Comparison of ENCODE assay signal across 8 mouse cellular contexts in the genomic region with DNA sequence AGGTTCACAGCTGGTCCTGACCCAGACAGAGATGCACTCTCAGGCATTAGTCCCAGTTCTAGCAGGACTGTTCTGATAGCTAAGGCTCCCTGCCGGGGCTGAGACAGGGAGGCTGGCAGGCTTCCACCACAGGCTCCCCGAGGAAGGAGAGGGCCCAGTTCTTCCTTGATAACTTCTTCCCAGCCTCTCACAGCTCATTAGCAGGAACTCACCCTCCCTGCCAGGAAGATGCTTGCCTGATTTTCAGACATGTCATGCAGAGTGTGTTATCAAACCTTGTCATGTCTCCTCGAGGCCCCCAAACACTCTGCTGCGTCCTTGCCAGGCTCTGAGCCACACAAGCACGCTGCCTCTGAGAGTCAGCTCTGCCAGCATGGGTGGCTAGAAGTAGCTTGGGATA. TPM values are rescaled to one million over a fixed set of nuclear protein-coding genes. Genes with fewer than 3 reads are reported as not detected.
A peak's percentile ranks its signal among the peaks of the same experiment; 100 is the strongest.
DNase-seq lines count a peak whose midpoint lies in the region; ATAC-seq and TF ChIP-seq lines count a peak whose summit lies in the region.

No protein-coding gene starts in this region.

- H3K4me2 ChIP-seq in forebrain, embryonic 13.5 days, result no peak overlapping the region
- no peak overlapping the region for H3K4me2 ChIP-seq in forebrain, embryonic 11.5 days (ENCODE audit: low read depth, low read length, severe bottlenecking)
- no peak overlapping the region for H3K4me2 ChIP-seq in heart, embryonic 15.5 days
- no peak overlapping the region for H3K4me2 ChIP-seq in neural tube, embryonic 14.5 days (ENCODE audit: low read depth, low read length)

- no peak for TF ChIP-seq POLR2A in cerebellum, adult 2 months (IDR thresholded peaks at IDR 0.05; ENCODE audit: borderline replicate concordance, insufficient read depth, low read length)

- ATAC-seq in forebrain, embryonic 13.5 days, result peak; percentile 33; the same call in 1 of the 2 replicates
- no peak for ATAC-seq in forebrain, embryonic 11.5 days (replicated peaks; ENCODE audit: low FRiP score)
- ATAC-seq in heart, embryonic 15.5 days (replicated peaks; ENCODE audit: insufficient number of reproducible peaks, insufficient read depth, low FRiP score, low read depth), result no peak; the same call in 1 of the 2 replicates
- no peak for ATAC-seq in neural tube, embryonic 14.5 days (ENCODE audit: low read depth)

- no peak for DNase-seq in forebrain, embryonic 11.5 days (ENCODE audit: low spot score)
- DNase-seq in right cerebral cortex, adult 18-20 months, result peak; percentile 46
- DNase-seq in right cerebral cortex, postnatal 25 days, result no peak
- DNase-seq in cerebellum, adult 2 months, result no peak
- DNase-seq in spleen, postnatal 14 days (ENCODE audit: low spot score in 2 of 2), result no peak

- H3K4me3 ChIP-seq in forebrain, embryonic 13.5 days, result no peak overlapping the region
- H3K4me3 ChIP-seq in forebrain, embryonic 11.5 days (ENCODE audit: low read depth, low read length), result no peak overlapping the region
- no peak overlapping the region for H3K4me3 ChIP-seq in heart, embryonic 15.5 days
- H3K4me3 ChIP-seq in neural tube, embryonic 14.5 days (ENCODE audit: low read depth, low read length), result no peak overlapping the region
- no peak overlapping the region for H3K4me3 ChIP-seq in cerebellum, adult 2 months (replicated peaks; ENCODE audit: insufficient read depth, low read depth, low read length)

- TF ChIP-seq CTCF in cerebellum, adult 2 months (IDR thresholded peaks at IDR 0.05; ENCODE audit: borderline replicate concordance, insufficient read depth, low read depth, low read length), result no peak

- 60% methylated on average over 5 of the region's 5 CpGs for WGBS in forebrain, embryonic 13.5 days
- 75% methylated on average over 5 of the region's 5 CpGs for WGBS in forebrain, embryonic 11.5 days
- WGBS in heart, embryonic 15.5 days, result 9% methylated on average over 5 of the region's 5 CpGs
- WGBS in neural tube, embryonic 14.5 days, result 53% methylated on average over 5 of the region's 5 CpGs
- WGBS in cerebellum, adult 2 months, result 8% methylated on average over 5 of the region's 5 CpGs

- peak overlapping the region; percentile 25 for H3K27ac ChIP-seq in forebrain, embryonic 13.5 days
- no peak overlapping the region for H3K27ac ChIP-seq in forebrain, embryonic 11.5 days (ENCODE audit: low read depth, low read length)
- H3K27ac ChIP-seq in heart, embryonic 15.5 days, result peak overlapping the region; percentile 52
- H3K27ac ChIP-seq in neural tube, embryonic 14.5 days (ENCODE audit: low read depth, low read length), result 0 out of 2 replicates have a peak overlapping the region, but pooled peaks have one; percentile 4
- H3K27ac ChIP-seq in cerebellum, adult 2 months (ENCODE audit: insufficient read depth, low read length), result no peak overlapping the region

- H3K36me3 ChIP-seq in forebrain, embryonic 13.5 days (ENCODE audit: poor library complexity, severe bottlenecking), result no peaks in the 10 kb centered on the region
- H3K36me3 ChIP-seq in forebrain, embryonic 11.5 days (ENCODE audit: control insufficient read depth, insufficient read depth, low read length), result no peaks in the 10 kb centered on the region
- H3K36me3 ChIP-seq in heart, embryonic 15.5 days, result no peaks in the 10 kb centered on the region
- H3K36me3 ChIP-seq in neural tube, embryonic 14.5 days (ENCODE audit: control insufficient read depth, insufficient read depth, low read length), result no peaks in the 10 kb centered on the region

- no peaks in the 10 kb centered on the region for H3K9me3 ChIP-seq in forebrain, embryonic 13.5 days (replicated peaks)
- no peaks in the 10 kb centered on the region for H3K9me3 ChIP-seq in forebrain, embryonic 11.5 days (ENCODE audit: control insufficient read depth, low read length)
- no peaks in the 10 kb centered on the region for H3K9me3 ChIP-seq in heart, embryonic 15.5 days (replicated peaks)
- no peaks in the 10 kb centered on the region for H3K9me3 ChIP-seq in neural tube, embryonic 14.5 days (ENCODE audit: control insufficient read depth, low read length)

- no peaks in the 10 kb centered on the region; the same call in 1 of the 2 replicates for H3K27me3 ChIP-seq in forebrain, embryonic 13.5 days
- no peaks in the 10 kb centered on the region for H3K27me3 ChIP-seq in forebrain, embryonic 11.5 days (ENCODE audit: control insufficient read depth, insufficient read depth, low read length)
- H3K27me3 ChIP-seq in heart, embryonic 15.5 days, result no peaks in the 10 kb centered on the region
- H3K27me3 ChIP-seq in neural tube, embryonic 14.5 days (ENCODE audit: control insufficient read depth, insufficient read depth, low read length), result no peaks in the 10 kb centered on the region
- H3K27me3 ChIP-seq in cerebellum, adult 2 months (ENCODE audit: control insufficient read depth, insufficient read depth, low read length), result no peaks in the 10 kb centered on the region

- peaks cover 11% of the 10 kb centered on the region for H3K4me1 ChIP-seq in forebrain, embryonic 13.5 days
- no peaks in the 10 kb centered on the region for H3K4me1 ChIP-seq in forebrain, embryonic 11.5 days (replicated peaks; ENCODE audit: control insufficient read depth, insufficient read depth, low read length)
- H3K4me1 ChIP-seq in heart, embryonic 15.5 days (replicated peaks), result peaks cover 51% of the 10 kb centered on the region
- no peaks in the 10 kb centered on the region for H3K4me1 ChIP-seq in neural tube, embryonic 14.5 days (ENCODE audit: control insufficient read depth, insufficient read depth, low read length)
- peaks cover 60% of the 10 kb centered on the region for H3K4me1 ChIP-seq in cerebellum, adult 2 months (ENCODE audit: control insufficient read depth, insufficient read depth, low read length)

- H3K9ac ChIP-seq in forebrain, embryonic 13.5 days, result no peak overlapping the region
- no peak overlapping the region for H3K9ac ChIP-seq in forebrain, embryonic 11.5 days (ENCODE audit: low read length)
- H3K9ac ChIP-seq in heart, embryonic 15.5 days, result 0 out of 2 replicates have a peak overlapping the region, but pooled peaks have one; percentile 18
- no peak overlapping the region for H3K9ac ChIP-seq in neural tube, embryonic 14.5 days (replicated peaks; ENCODE audit: low read depth, low read length)

RNA-seq across cellular contexts. Expression of a gene that starts 54.1 kb away (rescaled TPM):
- polyA plus RNA-seq in forebrain, embryonic 13.5 days (2015; fragmentation: Nextera tagmentation; extraction: Ambion mirVana), result 9.3 and 11.1 TPM in 2 replicates
- polyA plus RNA-seq in forebrain, embryonic 11.5 days (2014; fragmentation: Nextera tagmentation; extraction: Ambion mirVana), result 38.5 and 47.9 TPM in 2 replicates
- 30.8 and 42.0 TPM in 2 replicates for polyA plus RNA-seq in heart, embryonic 15.5 days (2015; fragmentation: Nextera tagmentation; extraction: Ambion mirVana)
- 11.2 and 12.1 TPM in 2 replicates for polyA plus RNA-seq in neural tube, embryonic 14.5 days (2014; fragmentation: Nextera tagmentation; extraction: Ambion mirVana)
- polyA plus RNA-seq in cerebellum, adult 2 months (2012; rRNA removed), result 37.8 and 43.1 TPM in 2 replicates

Comparison
In these comparisons a context has a peak if more than half of its experiments do, and no peak if none do; other contexts are left out.
1. H3K27ac ChIP-seq: peak in forebrain, embryonic 13.5 days (single experiment), heart, embryonic 15.5 days (single experiment) and neural tube, embryonic 14.5 days (single experiment); none in forebrain, embryonic 11.5 days (single experiment) and cerebellum, adult 2 months (single experiment).